In genomic region chr10:112929222-112929615, GRCm38 (mm10) we compare ENCODE assay signal across 8 mouse cellular contexts. TPM values are rescaled to one million over a fixed set of nuclear protein-coding genes. Genes with fewer than 3 reads are reported as not detected.
DNase-seq lines count a peak whose midpoint lies in the region; ATAC-seq and TF ChIP-seq lines count a peak whose summit lies in the region.

No protein-coding gene starts in this region.

- TF ChIP-seq CTCF in G1E (IDR thresholded peaks at IDR 0.05; ENCODE audit: low read depth, low read length) = no peak

- H3K4me1 ChIP-seq in heart, embryonic 10.5 days = peaks cover 17% of the 10 kb centered on the region
- H3K4me1 ChIP-seq in G1E (ENCODE audit: insufficient read depth, low read depth, low read length) = peaks cover 36% of the 10 kb centered on the region
- peaks cover 30% of the 10 kb centered on the region for H3K4me1 ChIP-seq in hindbrain, embryonic 10.5 days (replicated peaks)

- H3K27me3 ChIP-seq in heart, embryonic 10.5 days (ENCODE audit: insufficient read depth, poor library complexity, severe bottlenecking) = no peaks in the 10 kb centered on the region
- H3K27me3 ChIP-seq in G1E (ENCODE audit: insufficient read depth, low read length) = no peaks in the 10 kb centered on the region
- no peaks in the 10 kb centered on the region for H3K27me3 ChIP-seq in hindbrain, embryonic 10.5 days (ENCODE audit: insufficient read depth, poor library complexity, severe bottlenecking)

- H3K36me3 ChIP-seq in heart, embryonic 10.5 days = peaks cover 29% of the 10 kb centered on the region
- peaks cover 22% of the 10 kb centered on the region for H3K36me3 ChIP-seq in G1E (replicated peaks)
- peaks cover 37% of the 10 kb centered on the region for H3K36me3 ChIP-seq in hindbrain, embryonic 10.5 days

- H3K9me3 ChIP-seq in heart, embryonic 10.5 days = no peaks in the 10 kb centered on the region
- no peaks in the 10 kb centered on the region for H3K9me3 ChIP-seq in G1E (replicated peaks)
- H3K9me3 ChIP-seq in hindbrain, embryonic 10.5 days = no peaks in the 10 kb centered on the region

- no peak for ATAC-seq in G1E (ENCODE audit: extremely low read depth, insufficient number of reproducible peaks, low FRiP score, poor library complexity, severe bottlenecking)

- H3K27ac ChIP-seq in heart, embryonic 10.5 days = peak overlapping the region; percentile 99
- peak overlapping the region; percentile 99 for H3K27ac ChIP-seq in hindbrain, embryonic 10.5 days

- H3K4me3 ChIP-seq in heart, embryonic 10.5 days = peak overlapping the region; percentile 93
- H3K4me3 ChIP-seq in G1E (ENCODE audit: low read depth, low read length) = peak overlapping the region; percentile 88
- peak overlapping the region; percentile 86 for H3K4me3 ChIP-seq in hindbrain, embryonic 10.5 days

- DNase-seq in heart, embryonic 10.5 days (ENCODE audit: low spot score) = no peak
- no peak for DNase-seq in heart, postnatal 14 days
- no peak for DNase-seq in G1E (ENCODE audit: low spot score)
- no peak for DNase-seq in hindbrain, embryonic 10.5 days (ENCODE audit: low spot score)
- DNase-seq in lung, postnatal 36 days = peak; percentile 26
- no peak for DNase-seq in B cell, adult 2 months
- no peak for DNase-seq in right cerebral cortex, postnatal 36 days (ENCODE audit: low spot score in 2 of 2)
- DNase-seq in adrenal gland, adult 2 months = no peak

- intact Hi-C loops in heart, postnatal 14 days (cut with DNase I) = loop anchor here (10.0 kb wide), 1 partner anchor 954 kb away; the partner anchor contains the start of gene Krr1

- WGBS in heart, embryonic 10.5 days = 51% methylated on average over 9 of the region's 9 CpGs
- WGBS in hindbrain, embryonic 10.5 days = 50% methylated on average over 9 of the region's 9 CpGs

RNA-seq across cellular contexts. Expression of gene Atxn7l3b, which starts 0.4 kb away (rescaled TPM):
- polyA plus RNA-seq in heart, embryonic 10.5 days (2016; fragmentation: Nextera tagmentation; extraction: Ambion mirVana) = 107 and 135 TPM in 2 replicates
- total RNA-seq in heart, postnatal 14 days (2021) = 10 to 100 TPM; 42.3 to 43.8 TPM
- total RNA-seq in G1E (2014; fragmentation: Nextera tagmentation) (69.5 and 78.0 TPM in 2 replicates), G1E (2017) (81.0 and 88.8 TPM in 2 replicates)
- polyA plus RNA-seq in G1E (2012) = 33.9 and 35.4 TPM in 2 replicates
- 196 and 210 TPM in 2 replicates for polyA plus RNA-seq in hindbrain, embryonic 10.5 days (2016; fragmentation: Nextera tagmentation; extraction: Ambion mirVana)
- total RNA-seq in adrenal gland, adult 2 months (2021) = 10 to 100 TPM; 64.0 to 66.7 TPM
- 35.9 and 54.3 TPM in 2 replicates for polyA plus RNA-seq in adrenal gland, adult 2 months (2012; rRNA removed)
